Mouse (Mus musculus) cerebellum, adult 9-11 months (tissue): ENCODE results near the gene Ttc30a2.
"Not testable (repeated sequence)": the region's sequence is repeated elsewhere in the genome, so short reads cannot be mapped to it uniquely, and the experiment has no call there.

Source experiments
- DNase-seq: peaks from one replicate; pipeline ENCODE4 v3.0.0; 2022

Ttc30a2 gene

DNA sequence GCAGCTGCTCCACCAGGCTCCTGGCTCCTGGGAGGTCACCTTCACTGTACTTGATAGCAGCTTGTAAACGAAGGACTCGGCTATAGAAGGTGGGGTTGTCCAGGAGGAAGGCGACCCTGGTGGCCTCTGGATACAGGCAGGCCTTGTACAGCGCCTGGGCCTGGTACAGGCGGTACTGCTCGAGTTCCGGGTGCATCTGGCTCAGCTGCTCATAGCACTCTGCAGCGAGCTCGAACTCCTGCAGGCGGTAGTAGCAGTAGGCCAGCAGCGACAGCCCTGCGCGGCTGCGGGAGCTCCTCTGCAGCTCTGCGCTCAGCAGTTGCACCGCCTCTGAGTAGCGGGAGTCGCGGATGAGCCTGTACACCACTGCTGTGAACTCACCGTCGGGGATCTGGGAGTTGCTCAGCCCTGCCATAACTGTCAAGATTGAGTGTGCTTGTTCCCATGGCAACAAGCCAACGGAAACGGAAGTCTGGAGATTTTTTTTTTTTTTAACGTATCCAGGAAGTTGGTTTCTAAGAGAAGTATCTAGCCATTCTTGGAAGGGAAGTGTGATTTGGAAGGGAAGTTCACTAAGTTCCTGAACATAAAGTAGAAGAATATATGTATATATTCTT lies at the start of gene Ttc30a2:
Ttc30a2 (minus strand) TSS at position 419 of the 617 bp plus-strand sequence.
- DNase-seq: not testable (repeated sequence)

DNA sequence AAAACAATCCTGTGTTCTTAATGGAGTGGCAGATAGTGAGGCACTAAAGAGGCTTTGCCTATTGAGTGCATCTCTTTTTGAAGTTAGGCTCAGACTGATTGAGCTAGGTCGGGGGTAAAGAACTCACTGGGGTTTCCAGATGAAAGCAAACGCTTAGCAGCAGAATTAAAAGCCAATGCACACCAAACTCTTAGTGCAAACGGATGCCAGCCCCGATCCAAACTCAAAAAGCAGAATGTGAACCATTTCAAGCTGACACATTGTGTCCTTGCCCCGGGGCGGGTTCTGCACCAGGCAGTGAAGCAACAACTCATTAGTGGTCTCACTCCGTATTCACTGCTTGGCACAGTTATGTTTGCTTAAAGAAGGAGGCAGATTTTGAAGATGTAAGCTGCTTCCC lies 38.9 kb upstream of the Ttc30a2 start:
- no peak for DNase-seq

DNA sequence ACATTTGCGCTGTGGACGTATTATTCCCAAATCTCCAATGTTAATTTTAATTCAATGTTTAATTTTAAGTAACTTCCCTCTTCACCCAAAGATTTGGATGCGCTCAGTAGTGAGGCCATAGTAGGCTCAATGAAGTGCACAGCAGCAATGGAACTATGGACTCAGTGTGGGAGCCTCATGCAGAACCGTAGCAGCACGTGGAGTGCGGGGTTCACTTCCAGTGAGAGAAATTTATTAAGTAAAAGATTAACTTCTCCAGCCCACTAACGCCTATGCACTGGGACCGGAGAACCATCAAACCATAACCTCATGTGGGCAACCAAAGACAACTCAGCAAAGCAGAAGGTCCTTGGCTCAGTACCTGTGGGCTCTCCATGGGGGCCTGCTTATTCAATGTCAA lies 38.2 kb upstream of the Ttc30a2 start:
- no peak for DNase-seq

DNA sequence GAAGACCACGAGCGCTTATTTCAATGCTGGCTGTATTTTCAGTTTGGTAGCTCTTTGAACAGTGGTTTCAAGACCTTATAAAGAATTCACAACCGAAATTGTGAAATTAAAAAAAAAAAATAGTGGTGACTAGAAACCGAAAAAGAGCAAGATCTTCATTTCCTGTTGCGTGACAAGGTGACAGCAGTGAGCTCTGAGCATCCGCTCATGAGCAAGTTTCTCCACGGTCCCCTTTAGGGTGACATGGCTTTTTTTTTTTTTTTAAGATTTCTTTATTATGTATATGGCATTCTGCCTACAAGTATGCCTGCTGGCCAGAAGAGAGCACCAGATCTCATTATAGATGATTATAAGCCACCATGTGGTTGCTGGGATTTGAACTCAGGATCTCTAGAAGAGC lies 37.5 kb upstream of the Ttc30a2 start:
- no peak for DNase-seq

DNA sequence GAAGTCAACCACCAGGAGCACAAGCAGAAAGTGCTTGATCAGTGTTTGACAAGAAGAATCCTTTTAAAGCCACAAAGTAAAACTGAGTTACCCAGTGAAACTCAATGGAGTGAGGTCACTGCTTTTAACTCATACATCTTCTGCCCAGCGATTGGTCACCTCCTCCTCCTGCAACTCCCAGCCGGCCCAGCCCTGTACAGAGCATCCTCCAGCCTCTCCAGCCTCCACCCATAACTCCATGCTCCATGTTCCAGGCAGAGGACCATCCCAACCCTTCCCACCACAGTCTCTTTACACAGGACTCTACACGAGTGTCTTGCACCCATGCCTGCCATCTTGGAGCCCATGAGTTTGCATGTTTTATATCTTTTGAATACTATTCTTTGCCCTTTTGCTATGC lies 36.7 kb upstream of the Ttc30a2 start:
- no peak for DNase-seq

DNA sequence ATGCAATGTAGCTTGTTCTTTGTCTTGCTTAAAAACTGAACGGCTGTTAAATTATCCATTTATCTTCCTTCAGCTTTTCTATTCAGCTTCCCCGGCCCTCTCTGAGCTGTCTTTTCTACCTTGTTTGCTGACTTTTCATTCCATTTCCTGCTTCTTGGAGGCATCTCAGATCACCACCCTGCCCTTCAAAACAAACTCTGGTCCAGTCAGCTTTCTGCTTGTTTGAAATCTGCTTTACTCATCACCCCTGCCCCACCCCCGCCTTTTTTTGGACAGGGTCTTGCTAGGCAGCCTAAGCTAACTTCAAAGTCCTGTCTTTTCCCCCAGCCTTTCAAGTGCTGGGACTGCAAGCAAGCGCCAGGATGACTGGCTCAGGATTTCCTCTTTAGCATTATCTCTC lies 28.2 kb upstream of the Ttc30a2 start:
- DNase-seq: no peak

DNA sequence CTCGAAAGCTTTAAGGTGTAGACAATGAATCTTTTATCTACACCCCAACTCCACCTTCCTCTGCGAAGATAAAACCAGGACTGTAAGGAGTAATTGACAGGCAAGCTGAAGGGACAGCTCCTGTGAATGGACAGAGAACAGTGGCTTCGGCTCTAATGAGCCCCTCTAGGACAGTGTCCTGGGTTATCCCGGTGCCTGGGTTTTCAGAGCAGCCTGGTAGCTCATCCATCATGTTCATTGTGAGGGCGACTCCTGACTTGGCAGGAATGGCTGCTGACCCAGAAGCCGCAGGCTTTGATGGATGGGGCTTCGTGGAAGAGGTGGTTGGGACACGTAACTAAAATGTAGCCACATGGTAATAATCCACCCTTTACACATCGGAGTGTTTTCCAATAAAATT lies 24.9 kb upstream of the Ttc30a2 start:
- DNase-seq: no peak

DNA sequence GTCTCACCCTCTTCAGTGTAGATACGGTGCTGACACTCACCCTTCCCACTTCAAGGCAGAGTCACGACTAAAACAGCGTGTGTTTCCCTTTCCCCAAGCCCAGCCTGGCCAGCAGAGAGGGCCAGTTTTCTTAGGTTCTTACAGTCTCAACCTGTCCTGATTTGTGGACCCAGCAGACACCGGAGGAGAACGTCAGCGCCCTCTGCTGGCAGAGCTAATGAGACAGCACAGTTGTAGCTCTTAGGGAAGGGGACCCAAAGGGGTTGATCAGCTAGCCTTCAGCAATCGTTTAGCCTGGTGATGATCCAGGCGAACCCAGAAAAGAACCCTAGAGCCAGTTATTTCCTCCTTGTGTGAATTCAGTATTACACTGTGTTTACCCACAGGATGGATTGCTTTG lies 23.4 kb upstream of the Ttc30a2 start:
- peak; percentile 24 for DNase-seq

DNA sequence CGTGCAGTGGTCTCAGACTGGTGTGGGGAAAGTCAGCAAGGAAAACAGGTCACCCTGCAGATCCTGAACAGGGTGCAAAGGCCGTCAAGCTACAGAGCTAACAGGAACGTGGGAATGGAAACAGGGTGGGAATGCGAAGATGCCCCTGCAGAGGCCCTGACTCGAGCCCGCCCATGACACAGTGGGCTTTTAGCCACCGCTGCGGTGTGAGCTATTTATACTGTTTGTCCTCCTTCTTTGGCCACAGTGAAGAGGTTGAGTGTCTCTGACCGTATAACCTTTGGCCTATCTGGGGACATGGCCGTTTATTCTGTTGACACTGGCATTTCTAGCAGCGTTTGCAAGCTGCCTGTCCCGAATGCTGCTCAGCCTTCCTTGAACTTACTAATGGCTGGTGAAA lies 21.7 kb upstream of the Ttc30a2 start:
- DNase-seq: no peak

DNA sequence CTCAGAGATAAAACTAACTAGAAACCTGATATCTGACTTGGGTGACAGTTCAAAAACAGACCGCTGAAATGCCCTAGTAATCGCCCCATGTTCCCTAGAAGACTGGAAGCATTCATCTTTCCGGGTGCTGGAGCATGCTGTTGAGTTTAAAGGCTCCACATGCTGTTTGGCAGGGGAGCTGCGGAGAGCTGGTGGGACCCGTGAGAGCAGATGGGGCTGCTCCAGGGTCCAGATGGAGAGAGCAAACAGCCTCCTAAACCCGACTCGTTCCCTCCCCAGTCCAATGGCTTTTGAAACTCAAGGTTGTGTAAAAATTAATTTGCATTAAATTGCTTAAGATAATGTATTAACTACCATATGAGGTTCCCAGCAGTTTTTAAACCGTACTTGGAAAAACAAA lies 20.7 kb upstream of the Ttc30a2 start:
- peak; percentile 72 for DNase-seq

DNA sequence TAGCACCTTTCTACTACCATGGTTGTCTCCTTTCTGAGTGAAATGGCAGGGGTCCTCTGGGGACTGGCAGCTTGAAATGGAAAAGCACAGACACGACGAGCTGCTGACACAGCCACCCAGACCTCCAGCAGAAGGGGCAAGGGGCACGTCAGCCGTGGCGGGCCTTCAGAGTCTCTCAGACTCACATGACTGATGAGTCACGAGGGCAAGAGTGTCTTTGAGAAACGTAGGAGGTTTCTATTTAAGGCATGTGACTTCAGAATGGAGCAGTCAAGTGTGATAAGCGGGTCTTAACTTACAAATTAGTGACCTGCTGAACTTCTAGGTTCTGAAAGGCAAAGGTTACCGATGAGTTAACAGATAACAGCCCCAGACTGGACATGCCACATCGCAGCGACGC lies 19.8 kb upstream of the Ttc30a2 start:
- no peak for DNase-seq

DNA sequence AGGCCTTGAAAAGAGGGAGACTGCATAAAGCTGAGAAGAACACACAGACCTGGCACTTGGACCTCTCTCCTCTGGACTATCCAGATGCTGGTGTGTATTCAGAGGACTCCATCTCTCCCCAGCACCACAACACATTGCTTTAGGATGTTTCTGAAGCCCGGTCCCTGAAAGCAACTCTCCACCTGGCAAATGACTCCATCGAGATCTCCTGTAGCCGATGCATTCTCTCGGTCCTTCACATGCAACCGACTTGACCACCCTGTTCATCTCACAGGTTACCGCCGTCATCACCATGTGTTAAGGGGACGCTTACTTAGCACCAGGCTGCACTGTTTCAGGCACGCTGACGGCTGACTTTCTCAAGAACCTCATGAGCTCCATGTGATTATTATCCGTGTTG lies 16.9 kb upstream of the Ttc30a2 start:
- DNase-seq: no peak

DNA sequence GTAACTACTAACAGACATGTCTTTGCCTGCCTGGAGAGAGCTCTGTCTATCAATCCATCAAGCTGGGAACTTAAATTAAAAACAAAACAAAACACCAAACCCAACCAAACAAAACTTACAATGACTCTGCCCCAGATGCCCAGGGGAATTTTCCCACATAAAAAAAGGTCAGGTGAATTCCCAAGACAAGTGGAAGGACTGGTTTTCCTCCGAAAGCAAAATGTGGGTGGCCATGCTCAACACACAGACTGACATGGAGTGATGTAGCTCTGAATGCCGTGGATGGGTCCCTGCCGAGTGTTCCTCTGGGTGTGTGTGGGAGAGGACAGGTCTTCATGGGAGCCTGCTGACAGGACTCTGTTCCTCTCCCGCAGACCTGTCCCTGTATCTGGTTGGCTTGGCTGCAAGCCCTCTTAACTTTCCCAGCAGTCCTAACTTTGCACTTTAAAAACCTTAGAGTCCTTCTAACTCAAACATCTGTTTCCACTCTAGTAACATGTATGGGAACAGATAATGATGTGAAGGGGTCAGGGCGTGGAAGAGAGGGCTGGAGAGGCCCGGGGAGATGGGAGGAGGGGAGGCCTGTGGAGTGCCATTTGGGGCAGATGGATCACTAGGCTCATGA lies 13.7 kb upstream of the Ttc30a2 start:
- DNase-seq: no peak

DNA sequence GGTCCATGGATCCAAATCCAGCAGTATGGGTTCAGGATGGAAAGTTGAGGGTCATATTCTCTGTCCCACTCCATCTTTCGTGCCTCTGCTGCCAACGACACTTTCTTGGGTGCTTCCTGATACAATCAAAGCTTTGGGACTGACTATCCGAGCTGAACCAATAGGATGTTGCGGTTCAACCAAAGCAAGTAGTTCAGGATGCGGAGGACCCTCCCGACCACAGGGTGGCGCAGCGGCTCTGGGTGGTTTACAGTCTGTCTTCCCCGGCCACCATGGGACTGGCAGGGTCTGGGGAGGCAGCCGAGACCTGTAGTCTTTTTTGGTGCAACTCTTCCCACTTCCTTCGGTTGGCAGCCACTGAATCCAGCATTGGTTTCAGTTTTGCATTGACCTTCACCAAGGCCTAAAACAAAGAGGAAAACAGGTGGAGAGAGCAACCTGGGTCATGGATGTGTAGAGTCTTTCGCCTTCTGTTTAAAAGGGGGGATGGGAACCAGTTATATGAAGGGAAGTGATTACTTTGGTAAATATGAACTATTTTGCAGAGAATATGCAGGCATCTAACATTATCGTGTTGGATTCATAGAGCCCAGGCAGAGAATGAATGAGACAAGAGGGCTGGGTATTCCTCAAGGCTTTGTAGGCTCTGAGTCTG lies 13.0 kb upstream of the Ttc30a2 start:
- peak; percentile 39 for DNase-seq

DNA sequence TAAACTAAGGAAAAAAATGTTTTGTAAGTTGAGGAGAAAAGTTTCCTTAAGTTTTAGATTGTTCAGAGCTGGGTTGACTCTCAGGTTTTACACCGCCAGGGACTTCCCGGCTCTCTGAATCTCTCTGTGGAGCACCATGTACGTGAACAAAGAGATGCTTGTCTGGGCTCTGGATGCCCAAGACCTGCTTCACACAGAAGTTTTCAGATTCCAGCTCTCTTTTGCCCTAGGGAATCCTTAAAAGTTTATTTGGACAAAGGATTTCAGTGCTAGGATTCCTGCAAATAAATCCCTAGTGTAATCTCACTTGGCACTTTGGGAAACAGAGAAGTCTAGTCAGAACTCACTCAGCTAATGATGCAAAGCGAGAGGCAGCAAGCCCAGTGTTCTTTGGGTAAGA lies 11.7 kb upstream of the Ttc30a2 start:
- no peak for DNase-seq

DNA sequence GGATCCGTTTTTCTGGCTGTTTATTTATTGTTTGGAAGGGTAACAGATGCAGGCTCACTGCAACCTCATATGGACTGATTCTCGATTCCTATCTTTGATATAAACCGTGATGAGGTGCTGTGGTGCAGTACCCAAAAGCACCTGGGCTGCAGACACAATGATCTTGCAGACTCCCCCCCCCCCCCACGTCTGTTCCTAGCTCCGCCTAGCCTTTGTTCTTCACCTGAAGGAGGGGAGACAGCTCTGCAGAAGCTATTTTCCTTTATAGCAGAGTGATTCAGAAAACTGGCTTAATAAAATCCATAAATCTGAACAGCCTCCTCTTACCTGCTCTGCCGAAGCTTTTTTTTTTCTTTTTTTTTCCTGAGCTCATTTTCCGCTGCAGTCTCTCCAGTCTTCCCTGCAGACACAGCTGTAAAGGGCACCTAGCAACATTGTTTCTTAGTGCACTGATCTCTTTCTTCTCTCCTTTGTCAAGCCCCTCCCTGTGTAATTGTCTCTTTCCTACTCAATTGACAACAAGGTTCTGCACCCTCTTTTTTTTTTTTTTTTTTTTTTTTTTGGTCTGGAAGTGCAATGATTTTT lies 10.9 kb upstream of the Ttc30a2 start:
- no peak for DNase-seq

DNA sequence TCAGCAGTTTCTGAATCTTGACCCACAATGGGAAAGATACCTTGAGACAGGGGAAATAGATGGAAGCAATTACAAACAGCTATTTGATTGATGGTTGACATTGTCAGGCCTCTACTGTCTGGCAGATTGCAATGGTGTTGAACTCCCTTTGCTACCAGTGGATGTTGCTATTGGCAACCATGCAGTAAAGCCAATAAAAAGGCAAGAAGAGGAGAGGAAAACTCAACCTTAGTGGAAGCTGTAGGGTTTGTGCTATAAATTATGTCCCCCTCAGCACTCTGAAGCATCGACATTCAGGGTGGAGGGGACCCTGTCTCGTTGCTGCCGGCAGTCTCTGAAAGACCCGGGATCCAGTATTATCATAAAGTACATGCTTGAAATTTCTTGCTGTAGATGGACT lies 10.4 kb upstream of the Ttc30a2 start:
- no peak for DNase-seq

DNA sequence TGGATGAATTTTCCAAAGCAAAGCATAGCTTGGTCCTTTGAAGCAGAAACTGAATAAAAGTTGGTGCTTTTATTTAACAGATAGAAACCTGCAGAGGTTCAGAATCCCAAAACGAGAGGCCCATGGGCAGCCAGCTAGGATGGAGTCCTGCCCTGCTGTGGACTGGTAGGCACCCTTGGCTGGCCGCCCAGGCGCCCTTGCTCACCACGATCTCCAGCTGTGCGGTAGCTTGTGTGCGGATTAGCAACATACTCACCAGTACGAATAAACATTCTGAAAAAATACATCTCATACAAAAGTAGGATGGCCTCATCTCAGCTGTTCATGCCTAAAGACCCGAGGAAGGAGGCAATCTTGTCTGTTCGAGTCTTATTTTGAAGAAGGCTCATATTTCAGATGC lies 9.8 kb upstream of the Ttc30a2 start:
- no peak for DNase-seq

DNA sequence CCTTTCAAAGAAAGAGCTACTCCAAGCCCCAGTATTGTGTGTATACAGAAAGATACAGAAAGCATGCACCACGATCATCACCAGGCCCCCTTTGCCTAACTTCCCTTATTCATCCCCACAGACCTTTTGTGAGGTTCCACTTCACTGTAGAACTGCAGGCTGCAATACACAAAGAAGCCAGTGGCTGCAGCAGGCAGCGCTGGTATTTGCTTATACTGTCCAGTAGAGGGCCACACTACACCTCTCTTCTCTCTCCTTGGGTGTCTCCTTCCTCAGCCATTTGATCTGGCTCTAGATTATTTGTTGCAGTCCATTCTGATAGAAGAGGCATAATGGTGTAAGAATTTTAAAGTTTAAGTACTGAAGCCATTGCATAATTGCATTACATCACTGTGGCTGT lies 7.2 kb upstream of the Ttc30a2 start:
- DNase-seq: peak; percentile 64

DNA sequence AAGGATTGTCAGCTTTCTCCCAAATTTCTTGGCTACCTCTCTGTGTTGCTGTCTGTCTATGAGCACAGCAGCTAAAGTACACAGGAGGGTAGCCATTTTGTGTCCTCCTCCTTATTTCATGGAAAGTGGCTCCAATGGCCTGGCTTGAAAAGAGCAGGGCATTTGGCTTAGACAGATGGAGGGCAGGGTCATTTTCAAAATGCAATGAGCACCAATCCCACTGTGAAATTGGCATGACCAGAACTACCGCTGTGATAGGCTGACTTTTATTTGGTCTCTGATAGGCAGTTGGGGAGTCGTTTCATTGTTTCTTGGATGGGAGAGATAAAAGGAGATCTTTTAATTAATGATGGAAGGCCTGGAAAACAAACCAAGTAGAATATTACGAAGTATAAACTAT lies 5.9 kb upstream of the Ttc30a2 start:
- no peak for DNase-seq

DNA sequence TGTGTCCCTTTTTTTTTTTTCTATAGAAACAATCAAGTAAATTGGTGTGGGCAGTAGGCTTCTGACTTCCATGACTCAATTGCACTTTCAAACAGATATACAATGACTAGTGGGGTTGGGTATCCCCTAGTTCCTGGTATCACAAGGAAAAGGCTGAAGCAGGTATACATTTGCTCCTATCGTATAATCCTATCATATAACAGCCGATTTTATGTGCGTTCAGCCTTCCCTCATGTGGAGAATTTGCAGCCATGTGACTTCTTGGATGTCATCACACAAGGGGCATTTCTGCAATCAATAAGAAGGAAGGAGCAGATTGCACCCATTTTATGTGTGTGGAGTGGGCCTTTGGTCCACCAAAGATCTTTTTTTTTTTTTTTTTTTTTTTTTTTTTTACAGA lies 5.1 kb upstream of the Ttc30a2 start:
- no peak for DNase-seq

DNA sequence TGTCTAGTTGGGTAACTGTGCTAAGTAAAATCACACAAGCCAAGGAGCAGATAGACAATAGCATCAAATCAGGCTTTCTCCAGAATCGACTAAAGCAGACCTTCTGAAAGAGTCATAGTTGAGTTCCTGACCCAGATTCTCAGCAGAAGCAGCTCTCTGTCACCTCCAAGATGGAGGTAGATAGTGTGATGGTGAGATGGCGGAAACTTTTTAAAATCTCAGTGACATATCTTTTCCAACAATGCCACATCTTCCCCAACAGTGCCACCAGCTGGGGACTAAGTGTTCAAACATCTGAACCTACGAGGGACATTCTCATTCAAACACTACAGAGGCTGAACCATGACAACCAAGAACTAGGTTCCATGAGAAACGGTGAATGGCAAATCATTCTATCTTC lies 4.7 kb upstream of the Ttc30a2 start:
- no peak for DNase-seq

DNA sequence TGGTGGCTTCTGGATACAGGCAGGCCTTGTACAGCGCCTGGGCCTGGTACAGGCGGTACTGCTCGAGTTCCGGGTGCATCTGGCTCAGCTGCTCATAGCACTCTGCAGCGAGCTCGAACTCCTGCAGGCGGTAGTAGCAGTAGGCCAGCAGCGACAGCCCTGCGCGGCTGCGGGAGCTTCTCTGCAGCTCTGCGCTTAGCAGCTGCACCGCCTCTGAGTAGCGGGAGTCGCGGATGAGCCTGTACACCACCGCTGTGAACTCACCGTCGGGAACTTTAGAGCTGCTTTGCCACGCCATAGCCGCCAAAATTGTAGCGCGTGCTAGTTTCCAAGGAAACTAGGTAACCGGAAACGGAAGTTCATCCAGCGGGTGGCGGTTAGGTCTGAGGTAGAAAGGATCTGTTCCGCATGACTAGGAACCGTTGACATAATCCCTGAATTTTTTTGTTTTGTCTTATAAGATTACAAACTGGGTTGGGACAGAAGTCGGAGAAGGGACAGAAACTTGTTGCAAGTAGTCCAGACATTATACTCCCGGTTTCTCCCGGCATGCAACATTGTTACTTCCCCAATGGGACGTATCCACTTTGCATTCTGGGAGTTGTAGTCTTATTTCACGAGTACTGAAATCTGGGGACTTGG lies 3.6 kb upstream of the Ttc30a2 start, which contains the start of gene Ttc30a1:
Ttc30a1 (minus strand) TSS at position 528 of the 642 bp plus-strand sequence.
- DNase-seq: peak; percentile 82
